Mouse (Mus musculus): ENCODE data around the gene Vsx2. TPM values are rescaled to one million over a fixed set of nuclear protein-coding genes. Genes with fewer than 3 reads are reported as not detected.

The Vsx2 gene
- 0.10 and 0.43 TPM in 2 replicates for polyA plus RNA-seq (2014; fragmentation: Nextera tagmentation; extraction: Ambion mirVana)

DNA sequence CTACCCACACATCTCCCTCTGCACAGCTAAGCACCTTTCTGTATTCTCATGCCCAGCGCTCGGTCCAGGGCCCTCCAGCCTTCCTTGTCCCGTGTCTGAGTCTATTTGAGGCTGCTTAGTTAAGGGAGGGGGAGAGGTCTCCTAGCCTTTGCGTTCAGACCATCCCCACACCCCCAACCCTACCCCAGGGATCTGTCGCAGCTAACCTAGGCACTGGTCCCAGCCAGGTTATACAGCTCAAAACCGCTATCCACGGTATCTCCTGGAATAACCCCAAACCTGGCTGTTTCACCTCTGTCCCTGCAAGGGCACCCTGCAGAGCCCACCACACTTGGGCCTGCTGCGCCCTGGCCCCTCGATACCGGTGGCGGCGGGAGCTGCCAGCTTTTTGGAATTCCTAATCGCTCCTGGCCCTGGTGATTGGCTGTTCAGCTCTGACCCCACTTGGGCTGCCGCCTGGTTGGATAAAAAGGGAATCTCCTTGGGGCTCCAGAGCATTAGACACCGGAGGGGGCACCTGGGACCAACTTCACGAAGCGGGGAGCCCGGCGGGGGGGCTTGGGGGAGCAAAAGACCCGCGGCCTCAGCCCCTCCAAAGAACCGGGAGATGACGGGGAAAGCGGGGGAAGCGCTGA, at the start of gene Vsx2:
Vsx2 (plus strand) TSS at position 427 of the 635 bp plus-strand sequence.
- ATAC-seq (ENCODE audit: low read depth): no peak
- Histone ChIP-seq H3K27me3 (replicated peaks; ENCODE audit: control insufficient read depth, insufficient read depth, low read length) (peaks cover 73% of the 10 kb centered on the region), H3K36me3 (ENCODE audit: control insufficient read depth, insufficient read depth, low read length) (no peaks in the 10 kb centered on the region), H3K9ac (ENCODE audit: low read depth, low read length) (no peak within 1 kb of the TSS), H3K4me2 (ENCODE audit: low read depth, low read length) (0 out of 2 replicates have a peak within 1 kb of the TSS, but pooled peaks have one; percentile 33), H3K27ac (replicated peaks; ENCODE audit: low read depth, low read length) (no peak within 1 kb of the TSS), H3K4me1 (ENCODE audit: control insufficient read depth, insufficient read depth, low read length) (peaks cover 6% of the 10 kb centered on the region; the same call in 1 of the 2 replicates), H3K4me3 (ENCODE audit: low read depth, low read length) (peak within 1 kb of the TSS; percentile 23), H3K9me3 (ENCODE audit: control insufficient read depth, low read length) (no peaks in the 10 kb centered on the region)
- peak; percentile 17 for DNase-seq (ENCODE audit: low spot score)
- 3% methylated on average over 18 of the region's 25 CpGs for WGBS

DNA sequence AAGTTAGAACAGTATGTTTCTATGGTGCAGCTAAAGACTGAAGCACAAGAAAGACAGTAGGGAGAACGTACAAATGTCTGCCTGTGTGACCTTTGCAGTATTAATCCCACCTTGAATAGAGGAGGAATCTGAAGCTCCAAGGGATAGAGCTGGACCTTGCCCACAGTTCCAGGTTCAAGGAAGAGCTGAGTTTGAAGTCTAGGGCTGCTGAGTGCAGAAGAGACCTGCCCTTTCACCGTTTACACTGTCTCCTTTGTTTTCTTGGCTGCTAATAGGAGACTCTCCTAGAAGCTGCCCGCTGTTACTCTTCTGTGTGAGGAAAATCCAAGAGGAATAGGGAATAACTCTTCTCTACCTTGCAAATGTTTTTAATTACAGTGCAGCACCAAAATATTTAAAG, 45.8 kb upstream of the Vsx2 start:
- H3K4me3 ChIP-seq (ENCODE audit: low read depth, low read length): no peak overlapping the region
- WGBS: 26% methylated on average over 3 of the region's 3 CpGs
- H3K4me2 ChIP-seq (ENCODE audit: low read depth, low read length): no peak overlapping the region
- H3K27ac ChIP-seq (replicated peaks; ENCODE audit: low read depth, low read length): peak overlapping the region; percentile 55
- no peaks in the 10 kb centered on the region for H3K36me3 ChIP-seq (ENCODE audit: control insufficient read depth, insufficient read depth, low read length)
- no peaks in the 10 kb centered on the region for H3K27me3 ChIP-seq (replicated peaks; ENCODE audit: control insufficient read depth, insufficient read depth, low read length)
- H3K9ac ChIP-seq (ENCODE audit: low read depth, low read length): no peak overlapping the region
- no peaks in the 10 kb centered on the region for H3K9me3 ChIP-seq (ENCODE audit: control insufficient read depth, low read length)
- peaks cover 17% of the 10 kb centered on the region for H3K4me1 ChIP-seq (ENCODE audit: control insufficient read depth, insufficient read depth, low read length)
- ATAC-seq (ENCODE audit: low read depth): no peak
- no peak for DNase-seq (ENCODE audit: low spot score)

DNA sequence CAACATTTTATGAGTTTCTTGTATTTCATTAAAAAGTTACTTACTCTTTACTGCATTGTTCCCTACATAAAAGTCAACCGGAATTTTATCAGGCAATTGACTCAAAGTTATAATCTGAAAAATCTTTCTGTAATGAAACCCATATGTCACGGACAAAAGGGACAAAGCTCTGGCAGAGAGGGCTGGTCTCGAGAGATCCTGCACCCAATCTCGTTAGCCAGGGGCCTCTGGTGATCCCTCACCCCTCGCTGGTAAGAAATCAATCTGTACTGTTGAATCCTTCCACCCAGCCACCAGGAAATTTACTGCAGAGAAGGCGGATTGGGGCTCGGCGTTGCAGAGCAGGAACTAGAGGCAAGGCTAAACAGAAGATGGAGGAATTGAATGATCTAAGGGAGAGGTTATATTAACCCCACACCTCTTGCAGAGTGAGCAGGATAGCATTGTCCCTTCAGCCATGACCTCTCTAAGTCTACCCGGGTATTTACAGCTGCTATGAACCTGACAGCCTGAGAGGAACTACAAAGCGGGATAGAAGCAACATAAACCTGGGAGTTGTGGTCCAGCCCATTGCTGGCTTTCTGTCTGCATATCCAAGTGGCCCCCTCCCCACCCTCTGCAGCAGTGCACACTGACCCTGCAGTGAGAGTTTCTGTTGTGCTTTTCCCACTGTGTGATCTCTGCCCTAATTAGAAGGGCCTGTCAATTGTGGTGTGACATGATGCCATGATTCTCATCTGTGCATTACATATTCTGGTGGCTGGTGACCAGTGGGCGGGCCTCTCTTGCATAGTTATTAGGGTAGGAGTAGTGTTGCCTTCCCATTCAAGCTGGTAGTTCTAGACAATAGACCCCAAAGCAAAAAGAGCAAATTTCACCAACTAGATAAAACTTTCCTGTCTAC, 45.2 kb upstream of the Vsx2 start:
- Histone ChIP-seq H3K9ac (ENCODE audit: low read depth, low read length) (no peak overlapping the region), H3K9me3 (ENCODE audit: control insufficient read depth, low read length) (no peaks in the 10 kb centered on the region), H3K4me1 (ENCODE audit: control insufficient read depth, insufficient read depth, low read length) (peaks cover 17% of the 10 kb centered on the region), H3K27me3 (replicated peaks; ENCODE audit: control insufficient read depth, insufficient read depth, low read length) (no peaks in the 10 kb centered on the region), H3K27ac (replicated peaks; ENCODE audit: low read depth, low read length) (peak overlapping the region; percentile 55), H3K36me3 (ENCODE audit: control insufficient read depth, insufficient read depth, low read length) (no peaks in the 10 kb centered on the region), H3K4me3 (ENCODE audit: low read depth, low read length) (no peak overlapping the region), H3K4me2 (ENCODE audit: low read depth, low read length) (peak overlapping the region; percentile 15; the same call in 1 of the 2 replicates)
- ATAC-seq (ENCODE audit: low read depth) (peak; percentile 44; the same call in 1 of the 2 replicates), DNase-seq (ENCODE audit: low spot score) (peak; percentile 21)
- WGBS: 40% methylated on average over 11 of the region's 11 CpGs

DNA sequence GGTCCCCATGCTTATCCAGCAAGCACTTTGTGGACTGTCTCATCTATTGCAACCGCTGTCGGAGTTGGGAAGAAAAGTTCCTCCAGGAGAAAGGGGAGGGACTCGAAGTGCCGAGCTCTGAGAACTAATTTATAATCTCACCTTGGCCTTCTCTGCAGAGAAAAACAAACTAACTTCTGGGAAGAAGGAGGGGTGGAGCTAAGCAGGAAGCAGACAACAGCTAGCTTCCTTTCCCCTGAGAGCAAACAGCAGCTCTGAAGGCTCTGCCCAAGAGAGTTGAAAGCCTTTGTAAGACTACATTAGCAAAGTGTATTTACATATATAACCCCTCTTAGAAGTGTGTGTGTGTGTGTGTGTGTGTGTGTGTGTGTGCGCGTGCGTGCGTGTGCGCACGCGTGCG, 44.1 kb upstream of the Vsx2 start:
- no peak overlapping the region for H3K4me2 ChIP-seq (ENCODE audit: low read depth, low read length)
- H3K9ac ChIP-seq (ENCODE audit: low read depth, low read length): no peak overlapping the region
- no peak for DNase-seq (ENCODE audit: low spot score)
- WGBS: 84% methylated on average over 12 of the region's 12 CpGs
- H3K27ac ChIP-seq (replicated peaks; ENCODE audit: low read depth, low read length): no peak overlapping the region
- no peaks in the 10 kb centered on the region for H3K36me3 ChIP-seq (ENCODE audit: control insufficient read depth, insufficient read depth, low read length)
- no peaks in the 10 kb centered on the region for H3K9me3 ChIP-seq (ENCODE audit: control insufficient read depth, low read length)
- H3K4me3 ChIP-seq (ENCODE audit: low read depth, low read length): no peak overlapping the region
- H3K4me1 ChIP-seq (ENCODE audit: control insufficient read depth, insufficient read depth, low read length): peaks cover 17% of the 10 kb centered on the region
- no peak for ATAC-seq (ENCODE audit: low read depth)
- no peaks in the 10 kb centered on the region for H3K27me3 ChIP-seq (replicated peaks; ENCODE audit: control insufficient read depth, insufficient read depth, low read length)

DNA sequence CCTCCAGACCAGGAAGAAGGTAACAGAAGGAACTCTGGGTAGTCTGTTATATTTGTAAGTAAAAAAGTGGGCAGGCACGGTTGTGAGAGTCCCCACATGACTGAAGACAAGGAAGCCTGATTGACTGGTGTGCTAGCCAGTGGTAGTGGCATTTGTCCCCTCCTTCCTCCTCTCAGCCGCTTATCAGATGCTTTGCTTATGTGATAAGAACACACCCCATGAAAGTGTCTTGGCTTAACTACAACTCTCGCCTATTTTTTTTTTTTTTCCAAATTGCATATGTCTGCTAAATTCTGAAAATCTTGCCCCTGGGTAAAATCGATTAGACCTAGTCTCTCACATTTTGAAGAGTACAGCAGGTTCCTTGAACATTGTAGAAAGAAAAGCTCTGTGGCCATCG, 39.1 kb upstream of the Vsx2 start:
- no peaks in the 10 kb centered on the region for H3K9me3 ChIP-seq (ENCODE audit: control insufficient read depth, low read length)
- no peak overlapping the region for H3K27ac ChIP-seq (replicated peaks; ENCODE audit: low read depth, low read length)
- no peak overlapping the region for H3K9ac ChIP-seq (ENCODE audit: low read depth, low read length)
- DNase-seq (ENCODE audit: low spot score): no peak
- no peaks in the 10 kb centered on the region for H3K36me3 ChIP-seq (ENCODE audit: control insufficient read depth, insufficient read depth, low read length)
- 87% methylated on average over 5 of the region's 5 CpGs for WGBS
- no peak overlapping the region for H3K4me2 ChIP-seq (ENCODE audit: low read depth, low read length)
- H3K4me3 ChIP-seq (ENCODE audit: low read depth, low read length): no peak overlapping the region
- peaks cover 4% of the 10 kb centered on the region; the same call in 1 of the 2 replicates for H3K4me1 ChIP-seq (ENCODE audit: control insufficient read depth, insufficient read depth, low read length)
- H3K27me3 ChIP-seq (replicated peaks; ENCODE audit: control insufficient read depth, insufficient read depth, low read length): no peaks in the 10 kb centered on the region
- ATAC-seq (ENCODE audit: low read depth): no peak

DNA sequence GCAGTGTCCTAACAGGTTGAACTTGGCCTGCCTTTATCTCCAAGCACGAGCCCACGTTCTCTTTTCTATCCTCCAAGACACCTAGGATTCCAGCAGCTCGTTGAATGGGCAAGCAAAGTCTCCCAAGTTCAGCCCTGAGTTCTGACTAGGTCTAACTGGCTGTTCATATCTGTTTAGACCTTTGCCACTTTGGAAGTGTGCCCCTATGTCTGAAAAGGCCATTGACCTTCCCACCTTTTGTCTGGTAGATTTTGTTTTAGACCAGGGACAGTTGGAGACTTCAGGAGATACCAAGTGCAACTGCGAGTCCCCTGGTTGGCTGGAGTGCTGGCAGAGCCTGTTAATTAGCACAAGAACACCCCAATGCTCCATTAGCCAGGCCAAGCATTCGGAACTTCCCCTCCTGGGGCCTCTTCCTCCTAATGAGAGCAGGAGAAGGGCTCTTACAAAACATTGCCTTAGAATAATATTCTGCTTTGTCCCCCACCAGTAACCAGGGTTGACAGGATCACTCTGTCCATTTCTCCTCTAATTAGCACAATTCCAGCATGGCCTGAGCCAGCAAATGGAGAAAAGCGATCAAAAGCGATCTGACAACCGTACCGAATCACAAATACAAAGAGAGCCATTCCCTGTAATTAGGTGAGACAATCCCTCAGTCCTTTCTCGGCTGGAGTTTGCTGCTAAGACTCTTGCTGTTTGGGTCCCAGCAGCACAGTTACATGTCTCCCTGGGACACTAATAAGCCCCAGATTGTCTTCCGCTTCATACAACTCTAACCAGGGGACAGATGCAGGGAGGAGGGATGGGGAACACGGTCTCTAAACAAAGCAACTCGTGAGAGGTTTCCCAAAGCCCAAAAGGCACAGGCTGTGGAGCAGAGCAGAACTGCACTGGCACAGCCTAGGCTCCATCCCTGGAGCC, 37.4 kb upstream of the Vsx2 start:
- Histone ChIP-seq H3K27ac (replicated peaks; ENCODE audit: low read depth, low read length) (no peak overlapping the region), H3K4me3 (ENCODE audit: low read depth, low read length) (no peak overlapping the region), H3K27me3 (replicated peaks; ENCODE audit: control insufficient read depth, insufficient read depth, low read length) (no peaks in the 10 kb centered on the region), H3K4me2 (ENCODE audit: low read depth, low read length) (no peak overlapping the region), H3K4me1 (ENCODE audit: control insufficient read depth, insufficient read depth, low read length) (0 out of 2 replicates have a peak, but pooled peaks cover 3% of the 10 kb centered on the region), H3K9me3 (ENCODE audit: control insufficient read depth, low read length) (no peaks in the 10 kb centered on the region), H3K36me3 (ENCODE audit: control insufficient read depth, insufficient read depth, low read length) (no peaks in the 10 kb centered on the region), H3K9ac (ENCODE audit: low read depth, low read length) (no peak overlapping the region)
- peak; percentile 78 for DNase-seq (ENCODE audit: low spot score)
- peak; percentile 90 for ATAC-seq (ENCODE audit: low read depth)
- WGBS: 50% methylated on average over 13 of the region's 13 CpGs

DNA sequence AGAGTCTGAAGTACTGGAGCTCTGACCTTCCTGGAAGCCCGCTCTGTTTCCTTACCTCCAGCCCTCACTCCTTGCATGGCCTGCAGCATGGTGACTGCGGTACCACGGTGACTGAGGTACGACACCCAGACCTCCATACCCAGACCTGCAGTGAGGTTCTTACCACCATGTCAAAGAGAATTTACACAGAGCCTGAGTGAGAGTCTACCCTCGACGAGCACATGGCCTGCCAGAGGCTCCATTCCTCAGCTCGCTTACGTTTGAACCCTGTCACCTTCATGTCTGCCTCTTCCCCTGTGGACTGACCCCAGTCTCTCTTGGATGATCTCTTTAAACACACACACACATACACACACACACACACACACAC, 36.7 kb upstream of the Vsx2 start:
- no peak overlapping the region for H3K9ac ChIP-seq (ENCODE audit: low read depth, low read length)

More for the DNA sequence above, 36.7 kb upstream of the Vsx2 start:
- H3K9me3 ChIP-seq (ENCODE audit: control insufficient read depth, low read length): no peaks in the 10 kb centered on the region
- H3K4me3 ChIP-seq (ENCODE audit: low read depth, low read length): no peak overlapping the region
- no peaks in the 10 kb centered on the region for H3K27me3 ChIP-seq (replicated peaks; ENCODE audit: control insufficient read depth, insufficient read depth, low read length)
- H3K4me2 ChIP-seq (ENCODE audit: low read depth, low read length): no peak overlapping the region
- H3K4me1 ChIP-seq (ENCODE audit: control insufficient read depth, insufficient read depth, low read length): 0 out of 2 replicates have a peak, but pooled peaks cover 3% of the 10 kb centered on the region
- WGBS: 63% methylated on average over 8 of the region's 8 CpGs
- H3K36me3 ChIP-seq (ENCODE audit: control insufficient read depth, insufficient read depth, low read length): no peaks in the 10 kb centered on the region
- ATAC-seq (ENCODE audit: low read depth) (no peak), DNase-seq (ENCODE audit: low spot score) (no peak)
- no peak overlapping the region for H3K27ac ChIP-seq (replicated peaks; ENCODE audit: low read depth, low read length)
